ENCODE assay signal across 8 mouse cellular contexts in genomic region chr4:41314141-41315129, GRCm38 (mm10). TPM values are rescaled to one million over a fixed set of nuclear protein-coding genes. Genes with fewer than 3 reads are reported as not detected.
DNase-seq lines count a peak whose midpoint lies in the region; ATAC-seq lines count a peak whose summit lies in the region.

Gene Dcaf12 (minus strand): TSS chr4:41314889.

- peaks cover 11% of the 10 kb centered on the region for H3K4me1 ChIP-seq in forebrain, embryonic 14.5 days (ENCODE audit: control insufficient read depth, insufficient read depth, low read length)
- H3K4me1 ChIP-seq in neural tube, embryonic 15.5 days: peaks cover 39% of the 10 kb centered on the region

- H3K4me2 ChIP-seq in forebrain, embryonic 14.5 days (ENCODE audit: low read length): peak within 1 kb of the TSS; percentile 92
- peak within 1 kb of the TSS; percentile 92 for H3K4me2 ChIP-seq in neural tube, embryonic 15.5 days

- peak; percentile 98 for DNase-seq in ES-CJ7 (ENCODE audit: low read depth, low spot score)
- peak; percentile 92 for DNase-seq in cerebellum, adult 11 months
- peak; percentile 97 for DNase-seq in forebrain, embryonic 14.5 days (ENCODE audit: low spot score)
- DNase-seq in heart, postnatal 14 days: peak; percentile 95 to 96
- DNase-seq in layer of hippocampus, adult 11-12 months (ENCODE audit: low spot score): peak; percentile 96
- peak; percentile 97 to 98 for DNase-seq in lung, adult 18-20 months
- peak; percentile 92 for DNase-seq in testis, postnatal 14 days (ENCODE audit: low spot score)

- peak within 1 kb of the TSS; percentile 97 for H3K4me3 ChIP-seq in forebrain, embryonic 14.5 days (ENCODE audit: low read depth, low read length)
- peak within 1 kb of the TSS; percentile 99 for H3K4me3 ChIP-seq in neural tube, embryonic 15.5 days (replicated peaks)

- ATAC-seq in forebrain, embryonic 14.5 days: peak; percentile 98
- ATAC-seq in neural tube, embryonic 15.5 days (ENCODE audit: low FRiP score): peak; percentile 98

- H3K9ac ChIP-seq in forebrain, embryonic 14.5 days (ENCODE audit: low read length): peak within 1 kb of the TSS; percentile 98
- peak within 1 kb of the TSS; percentile 98 for H3K9ac ChIP-seq in neural tube, embryonic 15.5 days (replicated peaks)

- intact Hi-C loops in heart, postnatal 14 days (cut with DNase I): loop anchor here (2.0 to 5.0 kb wide), 2 partner anchors 34 to 78 kb away; partner anchors contain the start of gene Ubap1

- peaks cover 34% of the 10 kb centered on the region for H3K36me3 ChIP-seq in forebrain, embryonic 14.5 days (ENCODE audit: control insufficient read depth, insufficient read depth, low read length)
- H3K36me3 ChIP-seq in neural tube, embryonic 15.5 days: peaks cover 23% of the 10 kb centered on the region

- H3K27ac ChIP-seq in forebrain, embryonic 14.5 days (ENCODE audit: low read depth, low read length): peak within 1 kb of the TSS; percentile 86
- peak within 1 kb of the TSS; percentile 97 for H3K27ac ChIP-seq in neural tube, embryonic 15.5 days (replicated peaks)

- under 1% methylated on average over 70 of the region's 70 CpGs for WGBS in forebrain, embryonic 14.5 days
- WGBS in neural tube, embryonic 15.5 days: under 1% methylated on average over 70 of the region's 70 CpGs

- H3K27me3 ChIP-seq in forebrain, embryonic 14.5 days (replicated peaks; ENCODE audit: control insufficient read depth, insufficient read depth, low read length): no peaks in the 10 kb centered on the region
- H3K27me3 ChIP-seq in neural tube, embryonic 15.5 days (replicated peaks): no peaks in the 10 kb centered on the region

- no peaks in the 10 kb centered on the region for H3K9me3 ChIP-seq in forebrain, embryonic 14.5 days (replicated peaks; ENCODE audit: control insufficient read depth, low read length)
- H3K9me3 ChIP-seq in neural tube, embryonic 15.5 days (replicated peaks): no peaks in the 10 kb centered on the region

RNA-seq across cellular contexts. Expression of gene Dcaf12, which starts in this region (rescaled TPM):
- 53.4 and 64.7 TPM in 2 replicates for polyA plus RNA-seq in forebrain, embryonic 14.5 days (2014; fragmentation: Nextera tagmentation; extraction: Ambion mirVana)
- total RNA-seq in heart, postnatal 14 days (2021): 10 to 100 TPM; 52.9 to 57.9 TPM
- polyA plus RNA-seq in neural tube, embryonic 15.5 days (2015; fragmentation: Nextera tagmentation; extraction: Ambion mirVana): 70.7 and 70.8 TPM in 2 replicates

Comparison
In these comparisons a context has a peak if more than half of its experiments do, and no peak if none do; other contexts are left out.
1. Peak in every context shown above with its lines: DNase-seq, ATAC-seq, H3K4me3 ChIP-seq and H3K27ac ChIP-seq.